Mouse (Mus musculus) bone marrow macrophage, adult 2 months (primary cell): ENCODE data around the gene Tmem81.

Experiments
- CTCF ChIP-seq: IDR thresholded peaks from 2 replicates; pipeline ENCODE4 v1.5.1; 2012; ENCODE audit warnings: low read depth, mild to moderate bottlenecking, low read length, moderate library complexity
- POLR2A ChIP-seq: IDR thresholded peaks from 2 replicates; pipeline ENCODE4 v1.6.1; 2012; ENCODE audit warnings: mild to moderate bottlenecking, low read depth, low read length, borderline replicate concordance

DNA sequence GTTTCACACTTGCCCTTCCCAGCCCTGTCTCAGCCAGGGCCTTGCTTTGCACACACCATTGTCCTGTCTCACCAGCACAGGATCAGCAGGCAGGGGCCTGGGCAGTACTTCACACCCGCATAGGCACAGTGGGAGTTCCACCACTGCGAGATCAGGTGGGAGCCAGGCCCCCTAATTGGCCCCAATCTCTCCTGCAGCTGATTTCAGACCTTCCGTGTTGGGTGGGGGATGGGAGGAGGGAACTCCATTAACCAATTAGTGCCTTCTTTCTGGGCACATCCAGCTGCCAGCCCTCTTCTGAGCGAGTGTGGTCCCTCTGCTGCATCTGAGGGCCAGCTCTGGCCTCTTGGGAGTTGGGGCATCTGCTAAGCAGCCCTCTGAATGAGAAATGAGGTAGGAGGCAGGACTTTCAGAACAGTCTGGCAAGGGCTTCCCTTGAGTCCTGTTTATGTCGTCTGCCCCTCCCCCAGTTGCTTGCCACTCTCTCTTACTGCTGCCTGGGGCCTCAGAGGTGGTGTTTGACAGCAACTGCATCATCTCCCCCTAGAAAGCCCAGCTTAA lies 24.7 kb downstream of the Tmem81 start:
- TF ChIP-seq CTCF, result no peak
- no peak for TF ChIP-seq POLR2A
